Mouse (Mus musculus): ENCODE data around the gene Zfp385b.

- no peak for TF ChIP-seq CTCF (IDR thresholded peaks at IDR 0.05; ENCODE audit: borderline replicate concordance, insufficient read depth, low read depth, low read length)
- no peak for TF ChIP-seq POLR2A (IDR thresholded peaks at IDR 0.05; ENCODE audit: borderline replicate concordance, insufficient read depth, low read length)
These were observed 316.2 kb downstream of the Zfp385b start for GRCm38 (mm10) chr2:77503217-77503616.

Data from cerebellum, adult 2 months (tissue).